Mouse (Mus musculus): ENCODE results near the gene Podnl1. TPM values are rescaled to one million over a fixed set of nuclear protein-coding genes. Genes with fewer than 3 reads are reported as not detected.
A peak's percentile ranks its signal among the peaks of the same experiment; 100 is the strongest.

Podnl1 gene
- polyA plus RNA-seq, 1 experiment: 0.31 TPM

- peak; percentile 7 for DNase-seq (ENCODE audit: low read depth)
- TF ChIP-seq CTCF (IDR thresholded peaks at IDR 0.05; ENCODE audit: borderline replicate concordance, extremely low read depth, insufficient read depth, insufficient read length) (no peak), POLR2A (IDR thresholded peaks at IDR 0.05; ENCODE audit: borderline replicate concordance, extremely low read depth, insufficient read depth, insufficient read length, poor library complexity, severe bottlenecking) (no peak)
These were observed 2.5 kb downstream of the Podnl1 start for GRCm38 (mm10) chr8:84128277-84128676.

- TF ChIP-seq POLR2A (IDR thresholded peaks at IDR 0.05; ENCODE audit: borderline replicate concordance, extremely low read depth, insufficient read depth, insufficient read length, poor library complexity, severe bottlenecking): no peak
- no peak for TF ChIP-seq CTCF (IDR thresholded peaks at IDR 0.05; ENCODE audit: borderline replicate concordance, extremely low read depth, insufficient read depth, insufficient read length)
- DNase-seq (ENCODE audit: low read depth): peak; percentile 22
These were observed 5.0 kb downstream of the Podnl1 start for GRCm38 (mm10) chr8:84130806-84131205.

GRCm38 (mm10) chr8:84132225-84132624 is 6.4 kb downstream of the Podnl1 start:
- TF ChIP-seq POLR2A (IDR thresholded peaks at IDR 0.05; ENCODE audit: borderline replicate concordance, extremely low read depth, insufficient read depth, insufficient read length, poor library complexity, severe bottlenecking): no peak
- TF ChIP-seq CTCF (IDR thresholded peaks at IDR 0.05; ENCODE audit: borderline replicate concordance, extremely low read depth, insufficient read depth, insufficient read length): no peak
- DNase-seq (ENCODE audit: low read depth): no peak

- no peak for DNase-seq (ENCODE audit: low read depth)
- TF ChIP-seq POLR2A (IDR thresholded peaks at IDR 0.05; ENCODE audit: borderline replicate concordance, extremely low read depth, insufficient read depth, insufficient read length, poor library complexity, severe bottlenecking): no peak
- no peak for TF ChIP-seq CTCF (IDR thresholded peaks at IDR 0.05; ENCODE audit: borderline replicate concordance, extremely low read depth, insufficient read depth, insufficient read length)
These were observed 12.1 kb downstream of the Podnl1 start for GRCm38 (mm10) chr8:84137848-84138247.

- TF ChIP-seq CTCF (IDR thresholded peaks at IDR 0.05; ENCODE audit: borderline replicate concordance, extremely low read depth, insufficient read depth, insufficient read length): no peak
- no peak for TF ChIP-seq POLR2A (IDR thresholded peaks at IDR 0.05; ENCODE audit: borderline replicate concordance, extremely low read depth, insufficient read depth, insufficient read length, poor library complexity, severe bottlenecking)
- no peak for DNase-seq (ENCODE audit: low read depth)
These were observed 15.0 kb downstream of the Podnl1 start for GRCm38 (mm10) chr8:84140838-84141237.

GRCm38 (mm10) chr8:84144636-84145245 is 19.0 kb downstream of the Podnl1 start:
- DNase-seq (ENCODE audit: low read depth): no peak
- TF ChIP-seq POLR2A (IDR thresholded peaks at IDR 0.05; ENCODE audit: borderline replicate concordance, extremely low read depth, insufficient read depth, insufficient read length, poor library complexity, severe bottlenecking) (no peak), CTCF (IDR thresholded peaks at IDR 0.05; ENCODE audit: borderline replicate concordance, extremely low read depth, insufficient read depth, insufficient read length) (no peak)

GRCm38 (mm10) chr8:84147324-84147766 is 21.6 kb downstream of the Podnl1 start:
- no peak for DNase-seq (ENCODE audit: low read depth)
- TF ChIP-seq CTCF (IDR thresholded peaks at IDR 0.05; ENCODE audit: borderline replicate concordance, extremely low read depth, insufficient read depth, insufficient read length): no peak
- TF ChIP-seq POLR2A (IDR thresholded peaks at IDR 0.05; ENCODE audit: borderline replicate concordance, extremely low read depth, insufficient read depth, insufficient read length, poor library complexity, severe bottlenecking): no peak

GRCm38 (mm10) chr8:84147769-84148530 is 22.2 kb downstream of the Podnl1 start, which contains the start of the genes Cc2d1a and 4930432K21Rik:
Cc2d1a (minus strand) TSS chr8:84147936.
4930432K21Rik (plus strand) TSS chr8:84148025.
- DNase-seq (ENCODE audit: low read depth): peak; percentile 98
- TF ChIP-seq POLR2A (IDR thresholded peaks at IDR 0.05; ENCODE audit: borderline replicate concordance, extremely low read depth, insufficient read depth, insufficient read length, poor library complexity, severe bottlenecking) (peak; percentile 59; the same call in 1 of the 2 replicates), CTCF (IDR thresholded peaks at IDR 0.05; ENCODE audit: borderline replicate concordance, extremely low read depth, insufficient read depth, insufficient read length) (no peak)

- DNase-seq (ENCODE audit: low read depth): no peak
- TF ChIP-seq CTCF (IDR thresholded peaks at IDR 0.05; ENCODE audit: borderline replicate concordance, extremely low read depth, insufficient read depth, insufficient read length): no peak
- TF ChIP-seq POLR2A (IDR thresholded peaks at IDR 0.05; ENCODE audit: borderline replicate concordance, extremely low read depth, insufficient read depth, insufficient read length, poor library complexity, severe bottlenecking): no peak
These were observed 22.7 kb downstream of the Podnl1 start for GRCm38 (mm10) chr8:84148531-84148850.

- no peak for TF ChIP-seq POLR2A (IDR thresholded peaks at IDR 0.05; ENCODE audit: borderline replicate concordance, extremely low read depth, insufficient read depth, insufficient read length, poor library complexity, severe bottlenecking)
- TF ChIP-seq CTCF (IDR thresholded peaks at IDR 0.05; ENCODE audit: borderline replicate concordance, extremely low read depth, insufficient read depth, insufficient read length): no peak
- no peak for DNase-seq (ENCODE audit: low read depth)
These were observed 23.4 kb downstream of the Podnl1 start for GRCm38 (mm10) chr8:84149181-84149580.

- TF ChIP-seq CTCF (IDR thresholded peaks at IDR 0.05; ENCODE audit: borderline replicate concordance, extremely low read depth, insufficient read depth, insufficient read length) (no peak), POLR2A (IDR thresholded peaks at IDR 0.05; ENCODE audit: borderline replicate concordance, extremely low read depth, insufficient read depth, insufficient read length, poor library complexity, severe bottlenecking) (no peak)
- DNase-seq (ENCODE audit: low read depth): no peak
These were observed 31.8 kb downstream of the Podnl1 start for GRCm38 (mm10) chr8:84157620-84158019.
